Mouse (Mus musculus) lung, postnatal 0 days (tissue): ENCODE measurements around the gene Ppm1l.

ENCODE experiments used
- CTCF ChIP-seq: IDR thresholded peaks from 2 replicates; pipeline ENCODE4 v1.5.1; 2016; ENCODE audit warnings: antibody characterized with exemption, mild to moderate bottlenecking
- EP300 ChIP-seq: IDR thresholded peaks from 2 replicates; pipeline ENCODE4 v1.6.1; 2016; ENCODE audit warnings: antibody characterized with exemption, mild to moderate bottlenecking, control low read depth

GRCm38 (mm10) chr3:69469463-69470141 is 152.9 kb downstream of the Ppm1l start:
- TF ChIP-seq EP300: no peak
- no peak for TF ChIP-seq CTCF
